Mouse (Mus musculus): ENCODE measurements around the gene Casc3. TPM values are rescaled to one million over a fixed set of nuclear protein-coding genes. Genes with fewer than 3 reads are reported as not detected.

Casc3 gene
- polyA plus RNA-seq, 1 experiment from 2014 or later: 22.7 TPM

DNA sequence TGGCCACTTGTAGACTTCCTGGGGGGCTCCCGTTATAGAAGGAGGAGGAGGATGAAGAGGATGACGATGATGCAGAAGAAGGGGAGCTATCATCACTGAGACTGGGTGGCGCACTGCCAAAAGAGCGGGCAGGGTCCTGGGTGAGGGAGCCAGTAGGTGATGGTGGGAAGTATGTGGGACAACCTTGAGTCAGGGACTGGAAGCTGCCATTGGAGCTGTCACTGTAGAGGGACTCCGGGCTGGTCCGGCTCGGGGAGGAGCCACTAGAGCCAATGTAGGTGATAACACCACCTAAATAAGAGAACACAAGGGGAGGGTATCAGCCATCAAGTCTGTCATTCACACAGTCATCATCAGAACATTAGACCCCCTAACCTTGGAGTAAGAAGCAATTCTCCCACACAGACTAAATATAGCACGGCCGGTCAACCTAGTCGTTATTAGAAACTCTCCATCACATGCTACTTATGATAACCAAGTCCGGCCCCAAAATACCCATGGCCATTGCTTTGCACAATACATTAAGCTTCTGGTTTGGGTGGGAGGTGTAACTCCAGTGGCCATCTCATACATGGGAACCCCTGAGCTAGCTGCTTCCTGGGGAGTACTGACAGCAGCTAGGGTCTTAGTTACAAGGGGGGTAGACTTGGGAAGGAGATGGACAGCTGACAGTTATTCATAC is 32.7 kb upstream of the Casc3 start:
- H3K4me2 ChIP-seq (replicated peaks; ENCODE audit: low read depth, low read length): peak overlapping the region; percentile 33
- H3K9me3 ChIP-seq (ENCODE audit: low read length): no peaks in the 10 kb centered on the region
- TF ChIP-seq EP300 (IDR thresholded peaks at IDR 0.05) (no peak), CTCF (IDR thresholded peaks at IDR 0.05) (no peak)
- ATAC-seq: no peak
- 70% methylated on average over 11 of the region's 11 CpGs for WGBS
- H3K36me3 ChIP-seq (ENCODE audit: insufficient read depth, low read length): peaks cover 10% of the 10 kb centered on the region; the same call in 1 of the 2 replicates
- H3K27ac ChIP-seq (ENCODE audit: low read length): peak overlapping the region; percentile 96
- no peaks in the 10 kb centered on the region for H3K27me3 ChIP-seq (replicated peaks; ENCODE audit: insufficient read depth, low read length)
- H3K4me3 ChIP-seq (ENCODE audit: low read depth, low read length): peak overlapping the region; percentile 19
- peaks cover 43% of the 10 kb centered on the region for H3K4me1 ChIP-seq (ENCODE audit: insufficient read depth, low read depth, low read length)
- no peak for DNase-seq (ENCODE audit: low spot score)
- H3K9ac ChIP-seq (replicated peaks; ENCODE audit: low read depth): no peak overlapping the region; the same call in 1 of the 2 replicates

DNA sequence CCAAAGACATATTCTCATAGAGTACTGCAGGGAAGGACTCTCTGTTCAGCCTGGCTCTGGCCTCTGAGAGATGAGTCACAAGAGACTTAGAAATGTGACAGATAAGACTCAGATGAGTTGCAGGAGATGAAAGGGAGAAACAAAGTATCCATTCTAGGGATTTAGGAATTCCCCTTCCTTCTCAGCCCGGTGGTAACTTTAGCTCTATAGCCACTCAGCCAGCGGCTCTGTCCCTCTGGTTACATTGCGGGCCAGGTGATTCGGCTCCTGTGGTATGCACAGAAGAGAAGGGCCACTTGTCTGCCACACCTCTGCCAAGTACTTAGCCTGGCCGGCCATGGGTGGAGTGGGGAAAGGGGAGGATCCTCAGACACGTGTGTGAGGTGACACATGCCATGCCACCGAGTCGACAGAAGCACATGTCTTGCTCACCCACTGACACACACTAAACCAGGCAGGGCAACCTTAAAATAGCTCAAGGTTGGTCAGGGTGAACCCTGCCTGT is 32.0 kb upstream of the Casc3 start:
- ATAC-seq (peak; percentile 55), DNase-seq (ENCODE audit: low spot score) (peak; percentile 96)
- no peaks in the 10 kb centered on the region for H3K9me3 ChIP-seq (ENCODE audit: low read length)
- H3K4me1 ChIP-seq (ENCODE audit: insufficient read depth, low read depth, low read length): peaks cover 45% of the 10 kb centered on the region
- no peaks in the 10 kb centered on the region for H3K27me3 ChIP-seq (replicated peaks; ENCODE audit: insufficient read depth, low read length)
- 21% methylated on average over 8 of the region's 8 CpGs for WGBS
- H3K9ac ChIP-seq (replicated peaks; ENCODE audit: low read depth): no peak overlapping the region; the same call in 1 of the 2 replicates
- H3K4me2 ChIP-seq (replicated peaks; ENCODE audit: low read depth, low read length): peak overlapping the region; percentile 57
- H3K27ac ChIP-seq (ENCODE audit: low read length): peak overlapping the region; percentile 96
- TF ChIP-seq CTCF (IDR thresholded peaks at IDR 0.05) (no peak), EP300 (IDR thresholded peaks at IDR 0.05) (peak; percentile 93)
- peaks cover 10% of the 10 kb centered on the region; the same call in 1 of the 2 replicates for H3K36me3 ChIP-seq (ENCODE audit: insufficient read depth, low read length)
- peak overlapping the region; percentile 19 for H3K4me3 ChIP-seq (ENCODE audit: low read depth, low read length)

DNA sequence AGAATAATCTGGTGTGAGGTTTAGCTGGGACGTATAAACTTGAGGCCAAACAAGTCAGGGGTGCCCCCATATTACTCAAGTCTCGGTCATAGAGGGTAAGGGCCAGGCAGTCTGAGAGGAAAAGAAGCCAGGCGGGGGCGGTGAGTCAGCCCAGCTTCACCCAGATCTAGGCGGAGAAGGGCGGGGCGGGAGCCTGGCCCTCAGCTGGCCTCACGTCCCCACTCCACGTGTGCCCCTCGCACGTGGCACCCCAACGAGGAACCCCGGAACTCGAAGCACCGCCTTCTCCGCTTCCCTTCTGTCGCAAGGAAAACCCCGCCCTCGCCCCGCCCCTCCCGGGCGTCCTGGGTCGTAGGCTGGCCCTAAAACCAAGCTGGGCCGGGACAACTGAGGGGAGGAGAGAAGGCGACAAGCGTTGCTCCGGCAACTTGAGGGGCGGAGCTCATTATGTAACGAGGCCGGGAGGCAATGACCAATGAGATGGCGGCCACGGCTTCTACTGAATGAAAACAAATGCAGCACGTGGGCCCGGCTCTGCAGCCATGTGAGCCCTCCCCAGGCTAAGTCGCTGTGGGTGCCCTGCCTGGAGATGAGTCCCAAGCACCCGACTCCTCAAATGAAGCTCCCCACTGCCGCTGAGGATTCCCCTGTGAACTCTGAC is 30.9 kb upstream of the Casc3 start:
- Histone ChIP-seq H3K27me3 (replicated peaks; ENCODE audit: insufficient read depth, low read length) (no peaks in the 10 kb centered on the region), H3K9me3 (ENCODE audit: low read length) (no peaks in the 10 kb centered on the region), H3K4me1 (ENCODE audit: insufficient read depth, low read depth, low read length) (peaks cover 38% of the 10 kb centered on the region), H3K36me3 (ENCODE audit: insufficient read depth, low read length) (peaks cover 10% of the 10 kb centered on the region; the same call in 1 of the 2 replicates), H3K27ac (ENCODE audit: low read length) (peak overlapping the region; percentile 96), H3K4me3 (ENCODE audit: low read depth, low read length) (peak overlapping the region; percentile 48), H3K4me2 (replicated peaks; ENCODE audit: low read depth, low read length) (peak overlapping the region; percentile 57), H3K9ac (replicated peaks; ENCODE audit: low read depth) (peak overlapping the region; percentile 72)
- under 1% methylated on average over 37 of the region's 37 CpGs for WGBS
- DNase-seq (ENCODE audit: low spot score) (peak; percentile 100), ATAC-seq (peak; percentile 78)
- peak; percentile 90 for TF ChIP-seq EP300 (IDR thresholded peaks at IDR 0.05)
- peak; percentile 35 for TF ChIP-seq CTCF (IDR thresholded peaks at IDR 0.05)

DNA sequence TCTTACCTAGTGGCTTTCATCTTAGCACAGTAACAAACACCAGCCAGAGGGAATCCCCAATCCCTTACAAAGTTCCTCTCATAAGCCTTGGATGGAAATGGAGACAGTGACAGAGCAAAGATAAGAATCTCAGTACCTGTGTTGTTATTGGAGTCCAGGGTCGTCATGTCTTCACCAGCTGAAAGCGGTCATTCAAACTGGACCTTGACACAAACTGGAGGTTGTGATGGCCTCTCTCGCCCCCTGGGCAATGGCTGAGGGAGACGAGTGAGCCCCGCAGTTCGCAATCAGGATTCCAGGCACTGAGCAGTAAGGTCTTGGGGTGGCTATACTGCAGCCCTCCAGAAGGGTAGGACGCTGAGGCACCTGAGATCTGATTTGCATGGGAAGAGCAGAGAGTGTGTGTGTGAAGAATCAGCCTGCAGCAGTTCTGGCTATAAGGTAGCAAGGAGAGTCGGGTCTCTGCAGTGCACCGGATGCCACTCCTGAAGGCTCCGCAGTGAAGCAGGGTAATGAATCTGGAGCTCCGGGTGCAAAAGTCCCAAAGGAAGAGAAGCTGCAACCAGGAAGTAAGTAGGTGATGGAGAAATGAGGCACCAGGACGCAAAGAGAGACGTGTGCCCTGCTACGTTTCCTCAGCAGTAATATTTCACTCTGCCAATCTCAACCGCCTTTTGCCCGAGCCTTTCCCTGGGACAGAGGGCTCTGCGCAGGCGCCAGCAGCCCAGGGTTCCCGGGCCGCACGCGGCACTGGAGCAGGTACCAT is 29.9 kb upstream of the Casc3 start, which contains the start of gene Nr1d1:
Nr1d1 (minus strand) TSS at position 752 of the 766 bp plus-strand sequence.
- Histone ChIP-seq H3K27me3 (replicated peaks; ENCODE audit: insufficient read depth, low read length) (no peaks in the 10 kb centered on the region), H3K9ac (replicated peaks; ENCODE audit: low read depth) (peak within 1 kb of the TSS; percentile 72), H3K9me3 (ENCODE audit: low read length) (no peaks in the 10 kb centered on the region), H3K4me3 (ENCODE audit: low read depth, low read length) (peak within 1 kb of the TSS; percentile 48), H3K4me1 (ENCODE audit: insufficient read depth, low read depth, low read length) (peaks cover 37% of the 10 kb centered on the region), H3K4me2 (replicated peaks; ENCODE audit: low read depth, low read length) (peak within 1 kb of the TSS; percentile 57), H3K36me3 (ENCODE audit: insufficient read depth, low read length) (peaks cover 7% of the 10 kb centered on the region; the same call in 1 of the 2 replicates), H3K27ac (ENCODE audit: low read length) (peak within 1 kb of the TSS; percentile 96)
- TF ChIP-seq CTCF (IDR thresholded peaks at IDR 0.05): peak; percentile 32
- TF ChIP-seq EP300 (IDR thresholded peaks at IDR 0.05): no peak
- ATAC-seq (no peak), DNase-seq (ENCODE audit: low spot score) (no peak)
- 1% methylated on average over 22 of the region's 22 CpGs for WGBS

DNA sequence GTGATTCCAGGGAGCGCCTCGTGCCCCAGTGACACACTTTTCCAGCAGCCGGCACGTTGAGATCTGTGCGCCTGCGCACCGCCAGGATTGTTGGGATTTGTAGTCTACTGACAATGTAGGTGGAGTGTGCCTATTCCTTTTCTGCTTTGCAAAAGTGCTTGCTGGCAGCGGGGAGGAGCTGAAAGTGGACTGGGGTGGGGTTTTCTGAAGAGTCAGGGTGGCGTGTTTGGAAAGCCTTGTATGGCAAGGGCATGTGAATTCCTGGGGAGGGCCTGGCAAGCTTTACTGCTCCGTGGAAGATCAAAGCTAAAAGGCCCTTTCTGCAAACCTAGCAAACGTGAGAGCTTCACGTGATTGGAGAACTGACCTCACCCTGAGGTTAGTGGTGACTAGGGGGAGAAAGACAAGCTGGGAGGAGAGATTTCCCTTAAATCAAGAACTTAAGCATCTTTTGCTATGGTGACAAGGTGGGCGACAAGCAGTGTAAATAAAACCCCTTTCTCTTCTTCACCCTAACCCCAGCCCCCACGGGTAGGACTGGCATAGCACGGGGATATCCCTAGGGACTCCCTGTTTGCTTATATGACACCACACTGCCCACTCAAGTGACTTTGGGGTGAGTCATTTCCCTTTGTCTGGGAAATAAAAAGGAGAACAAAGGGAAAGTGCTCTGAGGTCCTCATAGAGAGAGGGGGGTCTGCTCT is 29.2 kb upstream of the Casc3 start:
- DNase-seq (ENCODE audit: low spot score): peak; percentile 99
- Histone ChIP-seq H3K4me2 (replicated peaks; ENCODE audit: low read depth, low read length) (peak overlapping the region; percentile 57), H3K9me3 (ENCODE audit: low read length) (no peaks in the 10 kb centered on the region), H3K27me3 (replicated peaks; ENCODE audit: insufficient read depth, low read length) (no peaks in the 10 kb centered on the region), H3K4me1 (ENCODE audit: insufficient read depth, low read depth, low read length) (peaks cover 37% of the 10 kb centered on the region), H3K9ac (replicated peaks; ENCODE audit: low read depth) (peak overlapping the region; percentile 19; the same call in 1 of the 2 replicates), H3K27ac (ENCODE audit: low read length) (peak overlapping the region; percentile 96), H3K4me3 (ENCODE audit: low read depth, low read length) (peak overlapping the region; percentile 48), H3K36me3 (ENCODE audit: insufficient read depth, low read length) (peaks cover 7% of the 10 kb centered on the region; the same call in 1 of the 2 replicates)
- peak; percentile 67 for ATAC-seq
- WGBS: 4% methylated on average over 15 of the region's 15 CpGs
- TF ChIP-seq CTCF (IDR thresholded peaks at IDR 0.05) (peak; percentile 11; the same call in 1 of the 2 replicates), EP300 (IDR thresholded peaks at IDR 0.05) (peak; percentile 96)

Data from lung, postnatal 0 days (tissue).